Mouse (Mus musculus) midbrain, embryonic 12.5 days (tissue): ENCODE results near the gene Dapk2. TPM values are rescaled to one million over a fixed set of nuclear protein-coding genes. Genes with fewer than 3 reads are reported as not detected.
"Not testable (repeated sequence)": the region's sequence is repeated elsewhere in the genome, so short reads cannot be mapped to it uniquely, and the experiment has no call there.

ENCODE experiments used
- ATAC-seq: fragments of 200-750 bp; cut with Nextera tagmentation; 2 replicates; pipeline ENCODE4 v1.8.0; 2017; ENCODE audit warnings: low read depth, moderate TSS enrichment, moderate library complexity; ENCODE audit not compliant: low FRiP score
- H3K27ac ChIP-seq: fragments of 300-500 bp; sonication (generic); replicated peaks from 2 replicates; pipeline ENCODE4 v1.5.1; 2016; ENCODE audit warnings: mild to moderate bottlenecking
- H3K27me3 ChIP-seq: fragments of 300-500 bp; sonication (generic); 2 replicates; pipeline ENCODE4 v1.6.1; 2016; ENCODE audit warnings: mild to moderate bottlenecking
- H3K36me3 ChIP-seq: fragments of 300-500 bp; sonication (generic); 2 replicates; pipeline ENCODE4 v1.6.1; 2016
- H3K4me1 ChIP-seq: fragments of 300-500 bp; sonication (generic); 2 replicates; pipeline ENCODE4 v1.6.1; 2016
- H3K4me2 ChIP-seq: fragments of 300-500 bp; sonication (generic); replicated peaks from 2 replicates; pipeline ENCODE4 v1.6.1; 2016; ENCODE audit warnings: mild to moderate bottlenecking, moderate library complexity
- H3K4me3 ChIP-seq: fragments of 300-500 bp; sonication (generic); 2 replicates; pipeline ENCODE4 v1.5.1; 2016; ENCODE audit warnings: mild to moderate bottlenecking
- H3K9ac ChIP-seq: fragments of 300-500 bp; sonication (generic); replicated peaks from 2 replicates; pipeline ENCODE4 v1.6.1; 2016; ENCODE audit warnings: mild to moderate bottlenecking, moderate library complexity
- H3K9me3 ChIP-seq: fragments of 300-500 bp; sonication (generic); 2 replicates; pipeline ENCODE4 v1.6.1; 2016; ENCODE audit warnings: mild to moderate bottlenecking
- WGBS: fragments of 180-500 bp; shearing (Covaris S2); methylation state at CpG from one replicate; pipeline ENCODE4 v1.1.7; 2016; 5-methylcytosine and 5-hydroxymethylcytosine counted together
- polyA plus RNA-seq: library from polyadenylated mRNA; unstranded; fragments of >200 nt; fragmentation: Nextera tagmentation; extraction: Ambion mirVana; gene quantifications from 2 replicates; pipeline ENCODE4 v1.2.1, GENCODE M21; 2016

The Dapk2 gene
- polyA plus RNA-seq, 1 experiment from 2014 or later = 3.7 TPM

DNA sequence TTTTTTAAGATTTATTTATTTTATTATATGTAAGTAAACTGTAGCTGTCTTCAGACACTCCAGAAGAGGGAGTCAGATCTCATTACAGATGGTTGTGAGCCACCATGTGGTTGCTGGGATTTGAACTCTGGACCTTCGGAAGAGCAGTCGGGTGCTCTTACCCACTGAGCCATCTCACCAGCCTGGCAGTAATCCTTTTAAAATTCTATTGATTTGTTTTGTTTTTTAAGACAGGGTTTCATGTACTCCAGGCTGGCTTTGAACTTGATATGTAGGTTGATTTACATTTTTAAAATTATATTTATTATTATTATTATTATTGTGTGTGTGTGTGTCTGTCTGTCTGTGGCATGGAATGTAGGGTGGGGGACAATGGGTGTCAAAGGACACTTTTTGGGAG, 127.2 kb downstream of the Dapk2 start:
- H3K27me3 ChIP-seq, H3K4me1 ChIP-seq, H3K4me2 ChIP-seq, H3K4me3 ChIP-seq, ATAC-seq, H3K9me3 ChIP-seq, H3K9ac ChIP-seq, H3K36me3 ChIP-seq, H3K27ac ChIP-seq: not testable (repeated sequence)
- WGBS = 88% methylated on average over 2 of the region's 2 CpGs

DNA sequence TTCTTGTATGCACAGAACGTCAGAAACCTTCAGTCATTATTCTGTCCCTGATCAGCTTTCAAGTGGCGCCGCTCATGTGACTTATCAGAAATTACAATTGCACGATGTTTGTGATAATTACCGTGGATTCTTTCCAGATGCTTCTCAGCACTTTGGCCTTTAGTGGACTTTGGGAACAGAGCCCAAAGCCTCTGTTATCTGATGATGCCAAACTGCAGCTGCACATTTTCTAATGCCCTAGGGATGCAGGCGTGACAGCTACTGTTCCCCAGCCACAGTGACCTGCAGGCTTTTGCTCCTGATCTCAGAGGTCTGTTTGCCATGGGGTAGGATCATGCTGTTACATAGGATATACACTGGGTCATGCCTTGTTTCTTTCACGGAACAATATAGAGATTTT, 127.9 kb downstream of the Dapk2 start:
- 0 out of 2 replicates have a peak, but pooled peaks cover 2% of the 10 kb centered on the region for H3K4me1 ChIP-seq
- no peak overlapping the region for H3K27ac ChIP-seq
- ATAC-seq = no peak
- WGBS = 62% methylated on average over 7 of the region's 7 CpGs
- H3K9ac ChIP-seq = no peak overlapping the region
- H3K4me3 ChIP-seq = no peak overlapping the region
- no peak overlapping the region for H3K4me2 ChIP-seq
- H3K9me3 ChIP-seq = no peaks in the 10 kb centered on the region
- no peaks in the 10 kb centered on the region for H3K36me3 ChIP-seq
- H3K27me3 ChIP-seq = no peaks in the 10 kb centered on the region

DNA sequence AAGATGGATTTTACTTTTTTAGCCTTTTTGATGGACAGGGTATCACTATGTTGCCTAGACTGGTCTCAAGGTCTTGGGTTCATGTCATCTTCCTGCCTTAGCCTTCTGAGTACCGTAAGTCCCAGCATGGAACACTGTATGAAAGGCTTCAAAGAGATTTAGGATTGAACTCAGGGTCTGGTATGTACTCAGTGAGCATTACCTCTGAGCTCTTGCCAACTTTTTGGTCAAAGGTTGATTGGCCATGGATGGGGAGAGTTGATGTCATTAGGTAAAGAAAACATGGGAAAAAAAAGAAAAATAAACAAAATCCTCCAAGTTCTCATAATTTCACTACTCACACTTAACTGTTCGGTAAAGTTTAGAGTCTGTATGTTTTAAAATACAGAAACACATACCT, 132.7 kb downstream of the Dapk2 start:
- no peak overlapping the region for H3K27ac ChIP-seq
- H3K9me3 ChIP-seq = no peaks in the 10 kb centered on the region
- no peaks in the 10 kb centered on the region for H3K27me3 ChIP-seq
- peaks cover 9% of the 10 kb centered on the region for H3K4me1 ChIP-seq
- H3K9ac ChIP-seq = no peak overlapping the region
- 89% methylated on average over 2 of the region's 2 CpGs for WGBS
- no peak for ATAC-seq
- no peak overlapping the region for H3K4me3 ChIP-seq
- H3K4me2 ChIP-seq = no peak overlapping the region
- H3K36me3 ChIP-seq = no peaks in the 10 kb centered on the region

DNA sequence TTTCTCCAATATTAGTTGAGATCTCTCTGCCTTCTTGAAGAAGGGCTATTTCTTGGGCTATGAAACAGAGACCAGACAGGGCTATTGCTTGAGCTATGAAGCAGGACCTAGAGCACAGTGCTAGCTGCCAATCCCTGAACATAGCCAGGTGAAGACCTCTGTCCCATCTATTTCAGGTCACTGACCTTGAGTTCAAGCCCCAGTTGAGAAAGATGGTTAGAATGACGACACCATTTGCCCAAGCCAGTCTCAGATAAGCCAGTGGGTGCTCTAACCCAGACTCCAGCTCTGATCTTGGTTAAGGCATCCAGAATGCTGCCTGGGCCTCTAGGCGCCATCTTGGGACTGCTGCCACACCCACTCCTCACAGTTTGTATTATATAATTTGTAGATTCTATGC, 135.3 kb downstream of the Dapk2 start:
- Histone ChIP-seq H3K27ac (no peak overlapping the region), H3K36me3 (no peaks in the 10 kb centered on the region), H3K4me3 (no peak overlapping the region), H3K9ac (no peak overlapping the region), H3K9me3 (no peaks in the 10 kb centered on the region), H3K4me2 (no peak overlapping the region), H3K27me3 (no peaks in the 10 kb centered on the region), H3K4me1 (peaks cover 9% of the 10 kb centered on the region)
- ATAC-seq = no peak
- WGBS = 89% methylated on average over 2 of the region's 2 CpGs

DNA sequence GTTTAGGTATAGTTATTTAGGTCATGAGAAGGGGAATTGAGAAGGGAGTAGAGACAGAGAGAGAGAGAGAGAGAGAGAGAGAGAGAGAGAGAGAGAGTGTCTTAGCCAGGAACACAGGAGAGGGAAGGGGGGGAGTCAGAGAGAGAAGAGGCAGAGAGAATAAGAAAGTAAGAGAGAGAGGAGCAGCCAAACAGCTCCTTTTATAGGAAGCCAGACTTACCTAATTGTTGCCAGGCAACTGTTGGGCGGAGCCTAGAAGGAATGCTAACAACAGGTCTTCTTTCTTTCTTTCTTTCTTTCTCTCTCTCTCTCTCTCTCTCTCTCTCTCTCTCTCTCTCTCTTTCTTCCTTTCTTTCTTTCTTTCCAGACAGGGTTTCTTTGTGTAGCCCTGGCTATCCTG, 136.2 kb downstream of the Dapk2 start:
- no peak overlapping the region for H3K4me3 ChIP-seq
- 100% methylated on average over 1 of the region's 1 CpGs for WGBS
- ATAC-seq = no peak
- H3K27ac ChIP-seq = no peak overlapping the region
- no peak overlapping the region for H3K4me2 ChIP-seq
- no peaks in the 10 kb centered on the region for H3K27me3 ChIP-seq
- no peak overlapping the region for H3K9ac ChIP-seq
- H3K36me3 ChIP-seq = no peaks in the 10 kb centered on the region
- H3K9me3 ChIP-seq = no peaks in the 10 kb centered on the region
- peaks cover 9% of the 10 kb centered on the region for H3K4me1 ChIP-seq

DNA sequence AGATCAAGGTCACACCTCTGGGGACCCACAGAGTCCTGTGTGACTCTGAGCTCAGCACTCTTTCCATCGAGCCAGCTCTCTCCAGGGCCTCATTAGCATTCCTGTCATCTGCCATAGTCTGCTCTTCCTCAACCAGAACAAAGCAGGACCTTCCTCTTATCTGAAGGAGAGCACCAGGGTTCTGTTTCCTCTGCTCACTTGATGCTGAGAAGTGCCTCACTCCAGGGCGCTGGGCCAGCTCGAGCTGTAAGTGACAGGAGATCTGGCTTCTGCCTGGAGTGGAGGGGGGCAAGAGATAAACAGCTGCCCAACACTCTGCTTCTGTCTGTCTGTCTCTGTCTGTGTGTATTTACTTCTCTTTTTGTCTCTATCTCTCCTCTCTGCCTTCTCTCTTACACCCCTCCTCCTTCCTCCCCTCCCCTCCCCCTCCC, 137.0 kb downstream of the Dapk2 start:
- Histone ChIP-seq H3K27ac (peak overlapping the region; percentile 58; the same call in 1 of the 2 replicates), H3K9ac (no peak overlapping the region), H3K36me3 (no peaks in the 10 kb centered on the region), H3K9me3 (no peaks in the 10 kb centered on the region), H3K27me3 (no peaks in the 10 kb centered on the region), H3K4me1 (peaks cover 9% of the 10 kb centered on the region), H3K4me3 (no peak overlapping the region), H3K4me2 (peak overlapping the region; percentile 15; the same call in 1 of the 2 replicates)
- ATAC-seq = peak; percentile 49; the same call in 1 of the 2 replicates
- 2% methylated on average over 3 of the region's 3 CpGs for WGBS

DNA sequence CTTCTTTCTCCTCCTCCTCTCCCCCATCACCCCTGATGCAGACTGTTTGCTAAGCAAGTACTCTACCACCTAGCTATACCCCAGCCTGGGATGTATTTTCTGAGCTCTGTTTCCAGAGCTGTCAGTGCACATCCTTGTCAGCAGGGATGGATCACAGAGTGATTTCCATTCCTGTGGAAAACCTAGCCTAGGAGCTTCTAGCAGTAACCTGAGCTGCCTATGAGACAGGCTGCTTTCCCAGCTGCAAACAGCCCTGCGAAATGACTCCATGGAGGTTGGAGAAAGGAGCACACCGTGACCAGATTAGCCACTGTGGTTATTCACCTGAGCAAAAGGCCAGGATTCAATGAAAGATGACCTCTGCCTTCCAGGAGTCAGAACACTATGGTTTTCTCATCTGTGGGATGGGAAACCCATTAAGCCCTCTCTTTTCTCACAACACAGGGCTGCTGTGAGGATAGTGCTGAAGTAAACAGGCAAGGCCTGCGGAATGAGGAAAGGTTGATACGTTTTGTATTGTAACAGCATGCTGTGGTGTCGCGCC, 137.6 kb downstream of the Dapk2 start:
- no peaks in the 10 kb centered on the region for H3K9me3 ChIP-seq
- H3K27me3 ChIP-seq = no peaks in the 10 kb centered on the region
- 74% methylated on average over 6 of the region's 6 CpGs for WGBS
- no peak overlapping the region for H3K4me2 ChIP-seq
- peaks cover 9% of the 10 kb centered on the region for H3K4me1 ChIP-seq
- H3K4me3 ChIP-seq = no peak overlapping the region
- H3K36me3 ChIP-seq = no peaks in the 10 kb centered on the region
- peak overlapping the region; percentile 58; the same call in 1 of the 2 replicates for H3K27ac ChIP-seq
- H3K9ac ChIP-seq = no peak overlapping the region
- ATAC-seq = no peak

DNA sequence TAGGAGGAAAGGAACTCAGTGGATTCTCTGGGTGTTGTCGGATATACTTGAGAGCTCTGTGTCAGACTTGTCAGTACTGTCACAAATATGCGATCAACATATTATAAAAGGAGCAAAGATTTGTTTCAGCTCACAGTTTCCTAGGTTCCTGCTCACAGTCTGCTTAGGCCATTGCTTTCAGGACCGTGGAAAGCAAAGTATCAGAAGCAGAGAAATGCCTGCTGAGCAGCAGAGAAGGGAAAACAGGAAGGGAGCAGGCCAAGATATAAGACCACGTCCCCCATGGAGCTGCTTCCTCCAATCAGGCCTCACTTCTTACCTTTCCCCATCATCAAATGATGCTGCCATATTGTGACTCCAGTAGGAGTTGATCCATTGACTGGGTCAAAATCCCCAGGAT, 140.8 kb downstream of the Dapk2 start:
- WGBS = 91% methylated on average over 4 of the region's 4 CpGs
- H3K9ac ChIP-seq = no peak overlapping the region
- H3K9me3 ChIP-seq = no peaks in the 10 kb centered on the region
- no peak overlapping the region for H3K4me3 ChIP-seq
- no peak overlapping the region for H3K27ac ChIP-seq
- H3K4me2 ChIP-seq = no peak overlapping the region
- H3K36me3 ChIP-seq = no peaks in the 10 kb centered on the region
- peaks cover 9% of the 10 kb centered on the region for H3K4me1 ChIP-seq
- H3K27me3 ChIP-seq = no peaks in the 10 kb centered on the region
- no peak for ATAC-seq

DNA sequence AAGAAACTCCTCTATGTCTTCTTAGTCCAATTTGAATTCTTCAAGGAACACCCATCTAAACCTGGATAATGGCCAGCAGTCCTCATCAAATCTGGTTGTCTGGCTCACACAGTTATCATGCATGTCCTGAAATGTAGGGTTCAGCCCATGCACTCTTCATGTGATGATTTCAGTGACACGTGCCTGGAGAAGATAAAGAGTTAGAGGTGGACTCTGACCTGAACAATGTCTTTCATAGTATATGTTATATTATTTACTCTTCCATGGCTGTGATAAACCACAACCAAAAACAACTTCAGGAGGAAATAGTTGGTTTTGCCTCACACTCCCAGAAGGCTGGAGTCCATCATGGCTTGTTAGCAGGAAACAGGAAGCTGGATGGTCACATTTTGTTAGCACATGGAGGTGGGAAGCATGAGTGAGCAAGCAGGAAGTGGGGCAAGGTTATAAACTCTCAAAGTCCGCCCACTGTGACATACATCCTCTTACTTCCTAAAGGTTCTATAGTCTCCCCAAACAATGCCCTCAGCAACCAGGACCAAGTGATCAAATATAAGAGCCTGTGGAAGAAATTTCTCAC, 142.5 kb downstream of the Dapk2 start:
- Histone ChIP-seq H3K27me3 (no peaks in the 10 kb centered on the region), H3K4me2 (no peak overlapping the region), H3K4me1 (peaks cover 6% of the 10 kb centered on the region), H3K9ac (no peak overlapping the region), H3K9me3 (no peaks in the 10 kb centered on the region), H3K4me3 (no peak overlapping the region), H3K27ac (no peak overlapping the region), H3K36me3 (no peaks in the 10 kb centered on the region)
- WGBS = 96% methylated on average over 2 of the region's 2 CpGs
- ATAC-seq = no peak

DNA sequence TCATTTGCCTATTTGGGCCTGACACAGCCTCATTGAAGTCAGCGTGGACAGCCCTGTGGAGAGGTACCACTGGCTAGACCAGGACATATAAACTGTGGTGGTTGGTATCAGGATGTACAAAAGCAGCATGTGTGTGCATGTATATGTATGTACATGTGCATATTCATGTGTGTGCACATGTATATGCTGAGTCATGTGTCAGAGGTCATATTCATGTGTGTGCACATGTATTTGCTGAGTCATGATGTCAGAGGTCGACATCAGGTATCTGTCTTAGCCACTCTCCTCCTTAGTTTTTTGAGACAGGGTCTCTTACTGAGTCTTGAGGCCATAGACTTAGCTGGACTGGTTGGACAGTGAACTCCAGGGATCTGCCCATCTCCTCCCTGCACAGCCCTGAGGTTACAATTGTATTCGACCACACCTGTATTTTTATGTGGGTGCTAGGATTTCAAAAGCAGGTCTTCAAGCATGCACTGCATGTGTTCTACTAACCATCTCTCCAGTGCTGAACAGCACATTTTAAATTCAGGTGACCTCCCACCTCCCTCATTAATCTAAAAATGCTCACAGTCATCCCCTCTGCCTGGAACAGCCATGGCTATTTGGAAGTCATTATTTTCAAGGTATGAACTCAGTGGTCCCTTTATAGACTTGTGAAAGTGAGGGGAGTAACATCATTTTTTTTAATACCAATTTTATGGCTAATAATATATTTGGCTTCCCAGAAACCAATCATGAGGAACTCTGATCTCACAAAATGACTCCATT, 146.5 kb downstream of the Dapk2 start:
- Histone ChIP-seq H3K4me1 (peaks cover 9% of the 10 kb centered on the region), H3K4me2 (no peak overlapping the region), H3K27ac (no peak overlapping the region), H3K9me3 (no peaks in the 10 kb centered on the region), H3K9ac (no peak overlapping the region), H3K36me3 (no peaks in the 10 kb centered on the region), H3K27me3 (no peaks in the 10 kb centered on the region), H3K4me3 (no peak overlapping the region)
- no peak for ATAC-seq
- 97% methylated on average over 3 of the region's 3 CpGs for WGBS

DNA sequence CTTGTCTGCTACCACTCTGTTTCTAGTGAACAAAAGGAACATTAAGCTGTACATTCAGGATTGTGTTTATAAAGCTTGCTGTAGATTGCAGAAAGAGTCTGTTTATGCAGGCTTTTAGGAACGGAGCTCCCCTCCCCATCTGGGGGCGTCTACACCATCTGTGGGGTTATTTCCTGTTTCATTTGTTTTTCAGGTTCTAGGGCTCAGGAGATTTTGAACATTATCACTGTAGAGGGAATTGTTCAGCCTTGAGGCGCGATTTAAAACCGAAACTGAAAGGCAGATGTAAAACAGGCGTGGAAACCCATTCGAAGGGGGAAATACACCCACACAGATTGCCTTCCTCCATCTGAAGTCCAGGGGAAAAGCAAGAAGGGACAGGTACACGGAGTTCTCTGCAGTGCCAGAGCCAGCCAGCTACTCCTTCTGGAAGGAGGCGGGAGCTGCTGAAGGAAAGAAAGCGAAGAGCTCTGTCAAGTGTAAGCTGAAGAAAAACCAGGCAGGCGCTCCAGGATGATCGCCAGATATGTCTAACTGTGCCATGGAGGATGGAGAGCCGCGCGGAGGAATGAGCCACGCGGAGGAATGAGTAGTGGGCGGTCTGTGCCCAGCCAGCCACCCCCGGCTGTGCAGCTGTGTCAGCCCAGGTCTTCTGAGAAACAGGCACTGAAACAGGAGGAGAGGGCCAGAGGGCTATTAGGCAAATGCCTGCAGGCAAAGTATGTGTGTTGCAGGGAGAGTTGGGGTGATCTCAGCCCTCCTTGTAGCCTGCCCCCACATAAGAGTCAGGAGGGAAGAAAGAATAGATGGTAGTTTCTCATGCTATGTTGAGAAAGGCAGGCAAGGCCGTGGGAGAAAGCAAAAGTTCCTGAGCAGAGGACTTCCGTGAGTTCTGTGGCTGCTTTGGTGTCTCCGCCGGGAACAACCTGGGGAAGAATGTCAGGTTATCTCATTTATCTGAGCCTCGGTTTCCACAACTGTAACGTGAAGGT, 147.4 kb downstream of the Dapk2 start:
- H3K27ac ChIP-seq = 0 out of 2 replicates have a peak overlapping the region, but pooled peaks have one; percentile 10
- ATAC-seq = no peak
- H3K4me3 ChIP-seq = no peak overlapping the region
- H3K4me2 ChIP-seq = peak overlapping the region; percentile 23
- no peaks in the 10 kb centered on the region for H3K36me3 ChIP-seq
- no peaks in the 10 kb centered on the region for H3K27me3 ChIP-seq
- no peak overlapping the region for H3K9ac ChIP-seq
- H3K4me1 ChIP-seq = peaks cover 9% of the 10 kb centered on the region
- WGBS = 64% methylated on average over 25 of the region's 25 CpGs
- H3K9me3 ChIP-seq = no peaks in the 10 kb centered on the region
